Mouse (Mus musculus): ENCODE data around the gene Itga5.

The Itga5 gene

DNA sequence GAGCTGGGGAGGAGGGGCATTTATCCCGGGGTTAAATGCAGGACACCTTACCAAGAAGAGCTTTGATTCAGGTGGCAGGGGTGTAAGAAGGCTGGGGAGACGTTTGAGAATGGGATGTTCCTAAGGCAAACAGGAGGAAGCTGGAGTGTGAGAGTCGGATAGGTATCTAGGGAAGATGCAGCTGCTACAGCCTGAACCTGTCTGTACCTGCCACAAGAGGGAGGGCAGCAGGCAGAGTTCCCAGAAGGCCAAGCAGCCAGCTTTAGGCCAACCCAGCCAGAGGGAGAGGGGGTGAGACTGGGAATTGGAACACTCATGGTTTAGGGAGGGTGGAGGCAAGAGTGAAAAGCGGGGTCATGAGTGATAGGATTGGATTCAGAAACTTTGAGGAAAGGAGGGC is 25.8 kb downstream of the Itga5 start:
- in situ Hi-C loops (cut with MboI, MseI) = no loop called here

DNA sequence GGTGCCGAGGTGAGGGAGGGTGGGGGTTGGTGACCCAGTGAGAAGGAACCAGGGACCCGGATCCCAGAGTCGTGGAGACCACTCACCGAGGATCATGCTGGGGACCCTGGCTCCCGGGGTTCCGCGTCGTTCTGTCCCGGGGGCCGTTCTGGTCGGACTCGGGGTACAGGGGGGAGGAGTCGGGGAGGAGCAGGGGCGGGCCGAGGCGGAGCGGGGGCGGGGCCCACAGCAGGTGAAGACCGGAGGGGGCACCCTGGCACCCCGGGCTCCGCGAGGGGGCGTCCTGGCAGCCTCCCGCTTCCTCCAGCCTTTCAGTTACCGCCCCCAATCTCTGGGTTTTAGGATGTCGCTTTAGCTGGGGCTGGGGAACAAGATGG is 26.6 kb downstream of the Itga5 start, which contains the start of gene Zfp385a:
Zfp385a (minus strand) TSS at position 133 of the 377 bp plus-strand sequence.
- in situ Hi-C loops (cut with MboI, MseI) = no loop called here

- in situ Hi-C loops (cut with MboI, MseI) = no loop called here
Measured at GRCm38 (mm10) chr15:103339166-103339960, 27.2 kb downstream of the Itga5 start.

GRCm38 (mm10) chr15:103338829-103339165 is 27.8 kb downstream of the Itga5 start:
- in situ Hi-C loops (cut with MboI, MseI) = no loop called here

DNA sequence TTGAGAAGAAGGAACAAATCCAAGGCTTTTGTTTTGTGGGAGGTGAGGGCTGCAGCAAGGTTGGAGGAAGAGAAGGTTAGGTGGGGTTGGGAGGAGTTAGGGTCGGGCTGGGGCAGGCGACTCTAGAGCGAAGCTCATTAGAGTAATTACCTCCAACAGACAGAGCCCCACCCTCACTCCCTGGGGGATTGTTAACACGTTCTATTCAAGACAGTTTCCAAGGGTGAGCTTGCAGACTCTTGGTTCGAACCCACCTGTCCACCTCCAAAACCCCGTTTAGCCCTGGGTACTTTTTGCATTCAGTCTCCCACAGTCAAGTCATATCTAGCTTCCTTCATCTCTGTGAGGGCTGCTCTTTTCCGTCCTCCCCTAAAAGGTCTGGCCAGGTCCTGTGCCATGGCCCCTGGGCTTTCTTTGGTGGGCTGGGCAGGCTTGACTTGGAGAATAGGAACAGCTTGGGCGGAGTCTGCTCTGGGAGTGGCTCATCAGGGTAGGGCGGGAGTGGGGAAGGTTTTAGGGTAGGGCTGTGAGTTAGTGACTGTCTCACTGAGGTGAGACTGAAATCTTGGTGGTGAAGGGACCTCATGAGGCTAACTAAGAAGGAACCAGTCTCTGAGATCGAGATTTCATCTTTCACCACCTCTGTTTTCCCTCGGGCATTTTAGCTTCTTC is 29.4 kb downstream of the Itga5 start:
- in situ Hi-C loops (cut with MboI, MseI) = no loop called here

DNA sequence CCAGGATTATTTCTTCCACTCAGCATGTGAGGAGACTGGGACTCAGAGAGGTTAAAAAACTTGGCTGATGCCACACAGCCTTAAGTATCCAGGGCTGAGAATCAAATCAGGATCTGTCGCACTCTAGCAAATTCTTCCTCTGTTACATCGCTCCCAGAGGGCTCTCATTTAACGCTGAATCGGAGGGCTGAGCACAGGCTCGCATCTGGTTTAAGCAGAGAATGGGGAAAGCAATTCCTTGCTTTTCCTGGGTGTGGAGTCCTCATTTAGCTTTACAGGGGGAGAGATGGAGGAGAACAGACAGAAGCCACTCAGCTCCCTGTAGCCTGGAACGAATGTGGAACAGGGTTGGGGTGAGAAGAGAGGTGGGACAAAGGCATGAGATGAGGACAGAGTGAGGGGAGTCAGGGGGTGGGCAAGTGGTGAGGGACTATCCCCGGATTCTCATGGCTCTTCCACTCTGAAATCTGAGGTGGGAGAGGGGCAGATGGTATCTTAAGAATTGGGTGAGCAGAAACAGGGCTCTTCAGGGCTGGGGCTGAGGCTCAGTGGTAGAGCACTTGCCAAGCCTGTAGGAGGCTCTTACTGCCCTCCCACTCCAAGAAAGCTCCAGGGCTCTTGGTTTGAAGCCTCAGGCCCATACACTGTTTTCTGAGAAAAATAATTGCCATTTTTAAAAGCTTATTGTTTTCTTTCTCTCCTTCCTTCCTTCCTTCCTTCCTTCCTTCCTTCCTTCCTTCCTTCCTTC is 30.9 kb downstream of the Itga5 start:
- in situ Hi-C loops (cut with MboI, MseI) = no loop called here

GRCm38 (mm10) chr15:103335040-103335439 is 31.5 kb downstream of the Itga5 start:
- in situ Hi-C loops (cut with MboI, MseI) = no loop called here

DNA sequence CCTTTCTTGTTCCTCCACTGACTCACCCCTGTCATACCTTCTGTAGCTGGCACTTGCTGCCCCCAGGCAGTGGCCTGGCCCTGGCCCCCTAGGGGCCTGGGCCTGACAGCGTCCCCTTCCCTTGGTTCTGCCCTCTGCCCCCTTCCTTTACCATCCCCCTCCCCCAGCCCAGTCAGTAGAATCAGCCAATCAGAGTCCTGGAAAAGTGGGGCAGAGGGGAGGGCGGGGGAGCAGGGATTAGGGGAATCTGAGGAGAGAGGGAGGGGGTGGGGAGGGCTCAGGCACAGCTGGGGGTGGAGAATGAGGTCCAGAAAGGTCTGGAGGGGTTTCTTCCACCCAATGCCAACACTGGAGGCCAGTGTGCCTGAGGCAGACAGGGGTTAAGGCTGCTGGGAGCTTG is 32.4 kb downstream of the Itga5 start:
- in situ Hi-C loops (cut with MboI, MseI) = no loop called here

GRCm38 (mm10) chr15:103333738-103334137 is 32.8 kb downstream of the Itga5 start:
- in situ Hi-C loops (cut with MboI, MseI) = no loop called here

DNA sequence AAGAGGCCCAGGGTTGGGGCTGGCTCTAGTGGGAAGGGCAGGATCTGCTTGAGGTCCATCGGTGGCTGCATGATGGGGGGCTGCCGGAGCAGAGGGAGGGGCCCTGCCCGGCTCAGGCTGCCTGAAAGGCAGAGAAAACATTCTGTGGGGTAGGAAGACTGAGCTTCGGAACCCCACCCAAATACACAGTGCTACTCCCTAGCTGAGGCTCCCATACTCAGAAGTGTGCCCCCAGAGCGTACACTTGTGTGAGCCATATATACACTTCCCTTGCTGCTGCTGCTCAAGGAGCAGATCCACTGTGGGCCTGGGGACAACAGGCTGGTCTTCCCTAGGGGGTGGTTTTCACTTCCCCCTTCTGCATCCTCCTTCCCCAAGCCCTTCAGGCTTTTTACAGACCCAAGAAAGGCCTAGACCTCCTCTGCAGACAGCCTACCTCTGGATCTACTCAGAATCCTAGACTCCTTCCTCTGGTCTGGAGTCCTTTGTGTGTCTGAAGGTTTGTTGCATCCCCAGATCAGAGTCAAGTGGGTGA is 33.4 kb downstream of the Itga5 start:
- in situ Hi-C loops (cut with MboI, MseI) = no loop called here

GRCm38 (mm10) chr15:103323455-103324247 is 42.9 kb downstream of the Itga5 start:
- in situ Hi-C loops (cut with MboI, MseI) = loop anchor here (25.0 kb wide), 1 partner anchor 586 kb away; no protein-coding TSS in a partner anchor

- in situ Hi-C loops (cut with MboI, MseI) = loop anchor here (25.0 kb wide), 1 partner anchor 586 kb away; no protein-coding TSS in a partner anchor
Measured at GRCm38 (mm10) chr15:103323070-103323454, 43.5 kb downstream of the Itga5 start.

- in situ Hi-C loops (cut with MboI, MseI) = loop anchor here (25.0 kb wide), 1 partner anchor 585 kb away; no protein-coding TSS in a partner anchor
Measured at GRCm38 (mm10) chr15:103322396-103322795, 44.2 kb downstream of the Itga5 start.

- in situ Hi-C loops (cut with MboI, MseI) = loop anchor here (25.0 kb wide), 1 partner anchor 584 kb away; no protein-coding TSS in a partner anchor
Measured at GRCm38 (mm10) chr15:103321076-103321475, 45.5 kb downstream of the Itga5 start.

- in situ Hi-C loops (cut with MboI, MseI) = loop anchor here (5.0 to 25.0 kb wide), 2 partner anchors 331 to 581 kb away; no protein-coding TSS in a partner anchor
Measured at GRCm38 (mm10) chr15:103318201-103318816, 48.3 kb downstream of the Itga5 start.

- in situ Hi-C loops (cut with MboI, MseI) = loop anchor here (5.0 to 25.0 kb wide), 2 partner anchors 330 to 580 kb away; no protein-coding TSS in a partner anchor
Measured at GRCm38 (mm10) chr15:103317731-103318130, 48.8 kb downstream of the Itga5 start.

DNA sequence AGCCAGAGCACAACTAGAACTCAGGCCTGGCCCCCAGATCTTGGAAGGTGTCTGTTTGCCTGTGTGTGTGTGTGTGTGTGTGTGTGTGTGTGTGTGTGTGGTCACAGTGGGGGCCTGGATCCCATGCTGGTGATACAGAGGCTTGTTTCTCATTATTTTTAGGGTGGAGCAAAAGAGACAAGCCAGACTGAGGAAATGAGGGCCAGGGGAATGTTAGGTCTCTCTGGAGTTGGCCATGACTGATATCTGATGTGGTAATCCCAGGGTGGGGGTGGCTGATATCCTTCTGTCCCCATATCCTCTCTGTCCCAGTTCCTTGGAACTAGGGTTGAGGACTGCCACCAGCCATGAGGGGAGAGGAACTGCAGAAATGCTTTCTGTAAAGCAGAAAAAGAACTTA is 49.4 kb downstream of the Itga5 start:
- in situ Hi-C loops (cut with MboI, MseI) = loop anchor here (5.0 to 25.0 kb wide), 2 partner anchors 330 to 580 kb away; no protein-coding TSS in a partner anchor

- in situ Hi-C loops (cut with MboI, MseI) = loop anchor here (5.0 to 25.0 kb wide), 2 partner anchors 329 to 579 kb away; no protein-coding TSS in a partner anchor
Measured at GRCm38 (mm10) chr15:103315979-103316776, 50.4 kb downstream of the Itga5 start.

GRCm38 (mm10) chr15:103315011-103315502 is 51.5 kb downstream of the Itga5 start:
- in situ Hi-C loops (cut with MboI, MseI) = loop anchor here (5.0 to 25.0 kb wide), 2 partner anchors 328 to 578 kb away; no protein-coding TSS in a partner anchor
